Mouse (Mus musculus) cerebellum, adult 2 months (tissue): ENCODE data around the gene Aldh16a1.

Experiments
- CTCF ChIP-seq: fragments of 200-500 bp; IDR thresholded peaks from 2 replicates; pipeline ENCODE4 v1.5.1; 2011; ENCODE audit warnings: low read depth, mild to moderate bottlenecking, control low read depth, low read length, moderate library complexity, borderline replicate concordance; ENCODE audit not compliant: insufficient read depth
- POLR2A ChIP-seq: fragments of 200-500 bp; IDR thresholded peaks from 2 replicates; pipeline ENCODE4 v1.6.1; 2011; ENCODE audit warnings: low read length, control low read depth, borderline replicate concordance; ENCODE audit not compliant: insufficient read depth

DNA sequence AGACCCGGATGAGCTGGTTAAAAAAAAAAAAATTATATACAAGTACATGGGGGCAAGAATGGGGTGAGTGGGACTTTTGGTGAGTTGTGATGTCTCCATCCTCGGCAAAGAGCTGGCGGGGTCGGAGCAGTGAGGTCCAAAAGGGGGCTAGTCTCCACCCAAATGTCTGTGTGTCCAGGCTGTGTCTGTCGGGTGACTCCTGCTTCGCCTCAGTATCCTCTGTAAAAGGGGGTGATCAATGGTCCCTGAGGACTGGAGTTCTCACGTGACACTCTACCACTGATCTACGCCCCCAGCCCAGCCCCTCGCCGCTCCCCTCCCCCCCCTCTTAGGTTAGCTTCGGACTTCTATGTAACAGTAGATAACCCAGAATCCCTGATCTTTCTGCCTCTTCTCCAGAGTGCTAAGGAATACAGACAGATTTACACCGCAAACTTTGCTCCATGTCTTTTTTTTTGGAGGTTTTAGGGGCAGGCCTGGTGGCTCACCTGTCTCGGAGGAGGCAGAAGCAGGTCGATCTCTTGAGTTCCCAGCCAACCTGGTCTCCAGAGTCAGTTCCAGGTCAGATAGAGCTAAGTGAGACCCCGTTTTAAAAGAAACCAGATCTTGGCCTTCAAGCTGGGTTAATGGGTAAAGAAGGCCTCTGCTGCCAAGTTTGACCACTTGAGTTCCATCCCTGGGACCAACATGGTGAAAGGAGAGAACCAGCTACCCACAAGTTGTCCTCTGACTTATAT lies 24.4 kb downstream of the Aldh16a1 start:
- TF ChIP-seq POLR2A (no peak), CTCF (no peak)
